Mouse (Mus musculus): ENCODE data around the gene Actl7b. TPM values are rescaled to one million over a fixed set of nuclear protein-coding genes. Genes with fewer than 3 reads are reported as not detected.

The Actl7b gene
- polyA plus RNA-seq, 1 experiment from 2014 or later, result not detected

DNA sequence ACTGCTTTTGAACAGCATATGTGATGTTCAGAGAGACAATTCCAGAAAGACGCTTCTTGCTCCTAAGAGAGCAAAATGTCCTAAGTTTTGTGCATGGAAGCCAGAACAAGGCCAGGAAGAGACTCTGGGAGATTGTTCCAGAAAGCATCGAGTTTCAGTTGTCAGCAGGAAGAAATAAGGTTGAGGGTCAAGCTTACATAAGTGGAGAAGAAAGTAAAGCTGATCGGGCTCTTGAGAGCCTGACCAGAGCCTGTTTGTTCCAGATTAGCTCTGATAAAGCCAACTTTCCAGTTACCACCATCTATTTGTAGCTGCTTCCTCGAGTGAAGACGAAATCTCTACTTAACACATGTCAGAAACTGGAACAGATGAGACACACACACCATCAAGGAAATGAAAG lies 42.6 kb downstream of the Actl7b start:
- Histone ChIP-seq H3K27me3 (no peaks in the 10 kb centered on the region), H3K9ac (no peak overlapping the region), H3K4me2 (no peak overlapping the region), H3K27ac (replicated peaks) (no peak overlapping the region), H3K4me3 (no peak overlapping the region), H3K4me1 (replicated peaks) (no peaks in the 10 kb centered on the region), H3K9me3 (no peaks in the 10 kb centered on the region), H3K36me3 (no peaks in the 10 kb centered on the region)
- ATAC-seq (ENCODE audit: low FRiP score, low read depth), result no peak
- WGBS, result 80% methylated on average over 5 of the region's 5 CpGs

DNA sequence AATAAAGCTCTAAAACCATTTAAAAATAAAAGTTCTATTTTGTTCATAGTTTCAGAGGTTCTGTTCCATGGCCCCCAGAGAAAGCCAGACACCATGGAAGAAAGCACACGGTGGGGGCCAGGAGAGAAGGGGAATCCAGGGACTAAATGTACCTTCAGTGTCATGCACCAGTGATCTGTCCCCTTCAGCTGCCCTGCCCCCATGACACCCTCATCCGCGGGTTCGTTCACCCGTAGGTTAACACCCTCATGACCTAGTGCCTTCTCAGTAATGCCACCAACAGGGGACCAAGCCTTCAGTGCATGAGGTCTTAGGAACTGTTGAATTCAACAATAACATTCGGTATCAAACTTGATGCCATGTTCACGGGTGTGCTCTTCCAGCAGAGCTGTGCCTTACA lies 44.8 kb downstream of the Actl7b start:
- H3K27ac ChIP-seq (replicated peaks), result no peak overlapping the region
- H3K36me3 ChIP-seq, result no peaks in the 10 kb centered on the region
- no peak overlapping the region for H3K4me2 ChIP-seq
- no peaks in the 10 kb centered on the region for H3K4me1 ChIP-seq (replicated peaks)
- no peak overlapping the region for H3K9ac ChIP-seq
- ATAC-seq (ENCODE audit: low FRiP score, low read depth), result no peak
- no peak overlapping the region for H3K4me3 ChIP-seq
- no peaks in the 10 kb centered on the region for H3K27me3 ChIP-seq
- 77% methylated on average over 7 of the region's 7 CpGs for WGBS
- no peaks in the 10 kb centered on the region for H3K9me3 ChIP-seq

Other genes with a start within 250 kb of the Actl7b start
- gene Gm26657, start 1.4 kb downstream of the Actl7b start, polyA plus RNA-seq (2015; fragmentation: Nextera tagmentation; extraction: Ambion mirVana), result not detected in 2 replicates
- gene Actl7a, start 2.0 kb upstream of the Actl7b start, polyA plus RNA-seq (2015; fragmentation: Nextera tagmentation; extraction: Ambion mirVana), result not detected in 2 replicates
- gene Elp1, start 60.9 kb upstream of the Actl7b start, polyA plus RNA-seq (2015; fragmentation: Nextera tagmentation; extraction: Ambion mirVana), result 58.0 and 59.8 TPM in 2 replicates
- gene Fam206a, start 60.9 kb upstream of the Actl7b start, polyA plus RNA-seq (2015; fragmentation: Nextera tagmentation; extraction: Ambion mirVana), result 15.6 and 16.0 TPM in 2 replicates
- gene Ctnnal1, start 123.7 kb upstream of the Actl7b start, polyA plus RNA-seq (2015; fragmentation: Nextera tagmentation; extraction: Ambion mirVana), result 15.7 and 16.2 TPM in 2 replicates
- 9.4 and 9.9 TPM in 2 replicates for gene Tmem245, start 206.0 kb upstream of the Actl7b start, polyA plus RNA-seq (2015; fragmentation: Nextera tagmentation; extraction: Ambion mirVana)
- 21.1 and 25.7 TPM in 2 replicates for gene Frrs1l, start 248.9 kb upstream of the Actl7b start, polyA plus RNA-seq (2015; fragmentation: Nextera tagmentation; extraction: Ambion mirVana)

Data from hindbrain, embryonic 15.5 days (tissue).